Mouse (Mus musculus) naive thymus-derived CD4-positive, alpha-beta T cell, adult 5 months (primary cell): ENCODE data around the gene Kansl2. TPM values are rescaled to one million over a fixed set of nuclear protein-coding genes. Genes with fewer than 3 reads are reported as not detected.

Experiments used
- polyA plus RNA-seq: library from polyadenylated mRNA; unstranded; fragments of 100-300 nt; shearing (Covaris generic); gene quantifications from one replicate; pipeline ENCODE4 v1.2.1, GENCODE M21; 2017

The Kansl2 gene
- 105 TPM for polyA plus RNA-seq

DNA sequence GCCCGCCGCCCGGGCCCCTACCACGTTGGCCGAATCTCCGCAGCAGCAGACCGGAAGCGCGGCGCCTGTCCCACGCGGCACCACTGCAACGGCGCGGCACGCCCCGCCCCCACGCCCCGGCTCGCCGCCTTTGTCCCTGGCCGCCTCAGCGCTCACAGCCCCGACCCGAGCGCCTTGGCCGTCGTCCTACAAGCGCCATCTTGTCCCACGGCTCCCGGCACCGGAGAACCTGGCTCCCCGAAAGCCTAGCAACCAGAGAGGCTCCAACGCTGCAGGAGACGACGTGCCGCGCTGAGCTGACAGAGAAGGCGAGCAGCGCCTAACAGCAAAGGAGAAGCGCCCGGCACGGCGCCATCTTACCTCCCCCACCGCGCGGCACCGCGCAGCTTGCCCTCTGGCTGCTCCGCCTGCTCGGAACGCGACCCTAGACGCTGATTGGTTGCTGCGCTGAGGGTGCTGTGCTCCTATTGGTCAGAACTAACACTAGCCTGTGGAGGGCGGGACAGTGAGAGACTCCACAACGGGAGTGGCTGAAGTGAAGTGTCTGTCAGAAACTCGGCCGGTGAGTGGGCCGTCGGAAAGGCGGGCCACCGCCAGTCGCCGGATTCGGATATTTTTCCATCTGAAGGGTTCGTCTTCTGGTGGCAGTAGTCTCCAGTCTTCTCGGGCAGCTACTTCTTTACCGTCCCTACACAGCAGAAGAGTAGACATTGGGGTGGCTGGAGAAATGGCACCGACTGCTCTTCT is at the start of gene Kansl2:
TSS of gene Kansl2 (minus strand) at position 384 of the 747 bp plus-strand sequence.

DNA sequence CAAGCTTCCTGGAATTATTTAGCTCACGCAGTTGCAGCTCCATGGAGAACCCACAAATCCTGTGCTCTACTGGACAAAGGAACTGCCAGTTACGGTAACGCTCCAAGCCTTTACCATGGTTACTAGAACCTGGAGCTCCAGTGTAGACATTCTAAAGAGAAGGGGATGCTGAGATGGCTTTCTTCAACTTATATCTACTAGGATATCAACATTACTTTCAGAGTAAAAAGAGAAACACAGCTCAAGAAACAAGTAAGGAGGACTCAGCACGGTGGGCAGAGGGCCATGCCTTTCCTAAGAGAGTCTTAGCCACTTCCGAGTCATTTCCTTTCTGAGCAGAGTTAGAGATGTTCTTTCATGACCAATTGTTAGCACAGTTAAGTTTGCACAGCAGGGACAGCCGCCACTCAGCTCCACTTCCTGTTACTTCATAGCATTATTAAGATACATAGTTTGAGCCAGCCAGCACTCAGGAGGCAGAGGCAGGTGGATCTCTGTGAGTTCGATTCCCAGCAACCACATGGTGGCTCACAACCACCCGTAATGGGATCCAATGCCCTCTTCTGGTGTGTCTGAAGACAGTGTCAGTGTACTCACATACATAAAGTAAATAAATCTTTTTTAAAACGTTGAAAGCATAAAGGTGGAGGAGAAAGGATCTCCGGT is 36.9 kb upstream of the Kansl2 start, which contains the start of the genes Ccnt1 and 4930415O20Rik:
TSS of gene Ccnt1 (minus strand) at position 51 of the 666 bp plus-strand sequence.
TSS of gene 4930415O20Rik (plus strand) at position 132 of the 666 bp plus-strand sequence.

DNA sequence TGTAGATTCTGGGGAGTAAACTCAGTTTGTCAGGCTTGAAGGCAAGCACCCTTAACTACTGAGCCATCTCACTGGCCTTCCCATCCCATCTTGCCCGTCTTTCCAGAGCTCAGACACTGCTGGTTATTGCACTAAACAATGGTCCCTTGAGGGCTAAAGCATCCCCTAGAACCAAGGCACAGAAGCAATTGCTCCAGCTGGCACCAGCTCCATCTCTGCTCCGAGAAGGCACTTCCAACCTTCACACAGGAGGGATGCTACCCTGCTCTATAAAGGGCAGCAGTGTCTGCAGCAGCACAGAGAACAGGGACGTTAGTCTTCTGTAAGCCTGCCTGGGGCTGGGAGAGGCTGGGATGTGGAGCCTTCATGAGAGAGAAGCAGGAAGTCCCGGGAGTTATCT is 42.0 kb downstream of the Kansl2 start, which contains the start of gene Olfr279:
TSS of gene Olfr279 (plus strand) at position 301 of the 400 bp plus-strand sequence.

GRCm38 (mm10) chr15:98482701-98483100 is 51.4 kb downstream of the Kansl2 start, which contains the start of gene Lalba:
Lalba (minus strand) TSS chr15:98482721.

GRCm38 (mm10) chr15:98469596-98469995 is 64.5 kb downstream of the Kansl2 start, which contains the start of gene OR5BS1P:
OR5BS1P (plus strand) TSS chr15:98469896.

Other genes with a start within 250 kb of the Kansl2 start
- not detected for gene Zfp641, start 238.1 kb downstream of the Kansl2 start, polyA plus RNA-seq
- not detected for gene Olfr285, start 216.9 kb downstream of the Kansl2 start, polyA plus RNA-seq
- not detected for gene Olfr284, start 193.3 kb downstream of the Kansl2 start, polyA plus RNA-seq
- gene Olfr283, start 153.3 kb downstream of the Kansl2 start, polyA plus RNA-seq: not detected
- not detected for gene Olfr282, start 103.0 kb downstream of the Kansl2 start, polyA plus RNA-seq
- gene Olfr281, start 81.7 kb downstream of the Kansl2 start, polyA plus RNA-seq: not detected
- gene OR5BS1P, start 64.4 kb downstream of the Kansl2 start, polyA plus RNA-seq: not detected
- not detected for gene Lalba, start 51.5 kb downstream of the Kansl2 start, polyA plus RNA-seq
- 0.25 TPM for gene Olfr279, start 41.9 kb downstream of the Kansl2 start, polyA plus RNA-seq
- gene Ccnt1, start 36.7 kb upstream of the Kansl2 start, polyA plus RNA-seq: 165 TPM
- not detected for gene 4930415O20Rik, start 36.7 kb upstream of the Kansl2 start, polyA plus RNA-seq
- 5.3 TPM for gene Adcy6, start 75.8 kb upstream of the Kansl2 start, polyA plus RNA-seq
- 0.97 TPM for gene Cacnb3, start 96.6 kb upstream of the Kansl2 start, polyA plus RNA-seq
- gene Ddx23, start 128.6 kb upstream of the Kansl2 start, polyA plus RNA-seq: 34.3 TPM
- 2.2 TPM for gene Rnd1, start 143.2 kb upstream of the Kansl2 start, polyA plus RNA-seq
- not detected for gene Ccdc65, start 173.9 kb upstream of the Kansl2 start, polyA plus RNA-seq
- gene Fkbp11, start 193.9 kb upstream of the Kansl2 start, polyA plus RNA-seq: 0.81 TPM
- 120 TPM for gene Arf3, start 228.9 kb upstream of the Kansl2 start, polyA plus RNA-seq
- gene Wnt10b, start 243.9 kb upstream of the Kansl2 start, polyA plus RNA-seq: not detected